24 mouse cellular contexts compared by ENCODE assay signal in genomic region chr17:25219492-25220295, GRCm38 (mm10). TPM values are rescaled to one million over a fixed set of nuclear protein-coding genes. Genes with fewer than 3 reads are reported as not detected.
DNase-seq lines count a peak whose midpoint lies in the region; ATAC-seq and TF ChIP-seq lines count a peak whose summit lies in the region.
"Had no signal": no experiment of that assay in that cellular context is flagged by ENCODE, and none has a peak within 500 bp of the region (broad histone marks: within the 10 kb centered on the region; RNA-seq: fewer than 3 reads in every experiment).

No protein-coding gene starts in this region.

- TF ChIP-seq CTCF in lung, postnatal 0 days (IDR thresholded peaks at IDR 0.05), result no peak

- 84% methylated on average over 15 of the region's 15 CpGs for WGBS in heart, embryonic 16.5 days
- 88% methylated on average over 15 of the region's 15 CpGs for WGBS in heart, embryonic 12.5 days
- 90% methylated on average over 15 of the region's 15 CpGs for WGBS in lung, postnatal 0 days

- peak overlapping the region; percentile 21; the same call in 1 of the 2 replicates for H3K27ac ChIP-seq in heart, embryonic 16.5 days (ENCODE audit: low read length)
- H3K27ac ChIP-seq in heart, embryonic 12.5 days (ENCODE audit: poor library complexity, severe bottlenecking), result no peak overlapping the region
- no peak overlapping the region for H3K27ac ChIP-seq in lung, postnatal 0 days (ENCODE audit: low read length)
- H3K27ac ChIP-seq: forebrain, embryonic 12.5 days; hindbrain, embryonic 10.5 days; limb, embryonic 15.5 days; midbrain, embryonic 13.5 days had no signal

- no peak for TF ChIP-seq EP300 in lung, postnatal 0 days (IDR thresholded peaks at IDR 0.05)

- H3K4me2 ChIP-seq in heart, embryonic 16.5 days (ENCODE audit: low read depth, low read length), result no peak overlapping the region
- no peak overlapping the region for H3K4me2 ChIP-seq in heart, embryonic 12.5 days
- H3K4me2 ChIP-seq in lung, postnatal 0 days (replicated peaks; ENCODE audit: low read depth, low read length), result no peak overlapping the region
- H3K4me2 ChIP-seq: embryonic facial prominence, embryonic 13.5 days; forebrain, embryonic 12.5 days; limb, embryonic 15.5 days; midbrain, embryonic 13.5 days had no signal

- DNase-seq in CD4-positive, CD25-positive, alpha-beta regulatory T cell, adult 2 months (ENCODE audit: low read depth, low spot score), result peak; percentile 40
- DNase-seq in thymus, postnatal 25 days, result peak; percentile 50
- no peak for DNase-seq in ovary, postnatal 36 days (ENCODE audit: low spot score)
- no peak for DNase-seq in adrenal gland, postnatal 36 days
- no peak for DNase-seq in lung, postnatal 0 days (ENCODE audit: low spot score)
- DNase-seq: adrenal gland, adult 2 months; cerebellum, postnatal 14 days; kidney, postnatal 25 days; left cerebral cortex, postnatal 4 days; lung, postnatal 10 days; retina, postnatal 1 day; right cerebral cortex, postnatal 4 days had no signal

- no peak overlapping the region for H3K4me3 ChIP-seq in heart, embryonic 16.5 days (ENCODE audit: low read length)
- no peak overlapping the region for H3K4me3 ChIP-seq in heart, embryonic 12.5 days
- H3K4me3 ChIP-seq in lung, postnatal 0 days (ENCODE audit: low read depth, low read length), result no peak overlapping the region
- H3K4me3 ChIP-seq: embryonic facial prominence, embryonic 13.5 days; erythroblast, embryonic 14.5 days; forebrain, embryonic 12.5 days; hindbrain, embryonic 10.5 days; left cerebral cortex, adult 2 months; limb, embryonic 15.5 days; midbrain, embryonic 13.5 days had no signal

- peaks cover 3% of the 10 kb centered on the region; the same call in 1 of the 2 replicates for H3K36me3 ChIP-seq in heart, embryonic 16.5 days (ENCODE audit: control insufficient read depth, insufficient read depth)
- H3K36me3 ChIP-seq in heart, embryonic 12.5 days, result peaks cover 44% of the 10 kb centered on the region
- H3K36me3 ChIP-seq in lung, postnatal 0 days (ENCODE audit: insufficient read depth, low read length), result peaks cover 17% of the 10 kb centered on the region

- no peak overlapping the region for H3K9ac ChIP-seq in heart, embryonic 16.5 days (ENCODE audit: low read length)
- H3K9ac ChIP-seq in heart, embryonic 12.5 days, result no peak overlapping the region
- H3K9ac ChIP-seq in lung, postnatal 0 days (replicated peaks; ENCODE audit: low read depth), result no peak overlapping the region
- H3K9ac ChIP-seq: embryonic facial prominence, embryonic 13.5 days; forebrain, embryonic 12.5 days; limb, embryonic 15.5 days; midbrain, embryonic 13.5 days had no signal

- no peaks in the 10 kb centered on the region for H3K27me3 ChIP-seq in heart, embryonic 16.5 days (ENCODE audit: control insufficient read depth, insufficient read depth, low read length)
- H3K27me3 ChIP-seq in heart, embryonic 12.5 days (replicated peaks), result no peaks in the 10 kb centered on the region
- H3K27me3 ChIP-seq in lung, postnatal 0 days (replicated peaks; ENCODE audit: insufficient read depth, low read length), result no peaks in the 10 kb centered on the region
- H3K27me3 ChIP-seq: embryonic facial prominence, embryonic 13.5 days; limb, embryonic 15.5 days; midbrain, embryonic 13.5 days had no signal

- H3K9me3 ChIP-seq in heart, embryonic 16.5 days (replicated peaks; ENCODE audit: control insufficient read depth, low read length), result no peaks in the 10 kb centered on the region
- no peaks in the 10 kb centered on the region for H3K9me3 ChIP-seq in heart, embryonic 12.5 days (replicated peaks)
- no peaks in the 10 kb centered on the region for H3K9me3 ChIP-seq in lung, postnatal 0 days (ENCODE audit: low read length)
- H3K9me3 ChIP-seq: embryonic facial prominence, embryonic 13.5 days; forebrain, embryonic 12.5 days; hindbrain, embryonic 10.5 days; limb, embryonic 15.5 days; midbrain, embryonic 13.5 days had no signal

- 0 out of 2 replicates have a peak, but pooled peaks cover 3% of the 10 kb centered on the region for H3K4me1 ChIP-seq in heart, embryonic 16.5 days (ENCODE audit: control insufficient read depth, insufficient read depth, low read length)
- peaks cover 16% of the 10 kb centered on the region for H3K4me1 ChIP-seq in heart, embryonic 12.5 days (replicated peaks)
- 0 out of 2 replicates have a peak, but pooled peaks cover 3% of the 10 kb centered on the region for H3K4me1 ChIP-seq in lung, postnatal 0 days (ENCODE audit: insufficient read depth, low read depth, low read length)

- ATAC-seq in heart, embryonic 16.5 days (replicated peaks; ENCODE audit: extremely low read depth, insufficient read depth, low FRiP score), result no peak
- ATAC-seq in heart, embryonic 12.5 days (ENCODE audit: insufficient number of reproducible peaks, low FRiP score), result no peak
- peak; percentile 46 for ATAC-seq in inflammation-experienced regulatory T-cells, adult 6 months
- no peak for ATAC-seq in lung, postnatal 0 days
- ATAC-seq: hindbrain, embryonic 16.5 days; intestine, postnatal 0 days; midbrain, embryonic 13.5 days had no signal

RNA-seq across cellular contexts. Expression of gene Gnptg, which starts 20.2 kb away (rescaled TPM):
- polyA plus RNA-seq in heart, embryonic 16.5 days (2015; fragmentation: Nextera tagmentation; extraction: Ambion mirVana), result 23.8 and 25.7 TPM in 2 replicates
- polyA plus RNA-seq in heart, embryonic 12.5 days (2016; fragmentation: Nextera tagmentation; extraction: Ambion mirVana), result 25.0 TPM in 2 replicates
- 10 to 100 TPM; 43.0 to 79.2 (median 61.5) TPM for polyA plus RNA-seq in inflammation-experienced regulatory T-cells, adult 6 months (2017; shearing (Covaris generic))
- 10 to 100 TPM; 41.2 to 43.2 TPM for total RNA-seq in adrenal gland, postnatal 36 days (2021)
- 68.3 and 74.5 TPM in 2 replicates for polyA plus RNA-seq in lung, postnatal 0 days (2015; fragmentation: Nextera tagmentation; extraction: Ambion mirVana)

RNA-seq across cellular contexts. Expression of gene Tsr3, which starts 20.3 kb away (rescaled TPM):
- 26.9 and 31.0 TPM in 2 replicates for polyA plus RNA-seq in heart, embryonic 16.5 days (2015; fragmentation: Nextera tagmentation; extraction: Ambion mirVana)
- polyA plus RNA-seq in heart, embryonic 12.5 days (2016; fragmentation: Nextera tagmentation; extraction: Ambion mirVana), result 33.3 and 34.1 TPM in 2 replicates
- polyA plus RNA-seq in inflammation-experienced regulatory T-cells, adult 6 months (2017; shearing (Covaris generic)), result 10 to 100 TPM; 30.9 to 35.3 (median 31.4) TPM
- 10 to 100 TPM; 23.1 to 29.0 TPM for total RNA-seq in adrenal gland, postnatal 36 days (2021)
- 33.0 and 37.2 TPM in 2 replicates for polyA plus RNA-seq in lung, postnatal 0 days (2015; fragmentation: Nextera tagmentation; extraction: Ambion mirVana)

RNA-seq across cellular contexts. Expression of gene Unkl, which starts 31.5 kb away (rescaled TPM):
- 5.4 and 6.1 TPM in 2 replicates for polyA plus RNA-seq in heart, embryonic 16.5 days (2015; fragmentation: Nextera tagmentation; extraction: Ambion mirVana)
- 5.1 and 6.3 TPM in 2 replicates for polyA plus RNA-seq in heart, embryonic 12.5 days (2016; fragmentation: Nextera tagmentation; extraction: Ambion mirVana)
- polyA plus RNA-seq in inflammation-experienced regulatory T-cells, adult 6 months (2017; shearing (Covaris generic)), result 10 to 100 TPM; 22.2 to 31.4 (median 23.3) TPM
- total RNA-seq in adrenal gland, postnatal 36 days (2021), result 10 to 100 TPM; 16.5 to 17.6 TPM
- 7.0 and 7.8 TPM in 2 replicates for polyA plus RNA-seq in lung, postnatal 0 days (2015; fragmentation: Nextera tagmentation; extraction: Ambion mirVana)

RNA-seq across cellular contexts. Expression of gene BC003965, which starts 35.3 kb away (rescaled TPM):
- polyA plus RNA-seq in heart, embryonic 16.5 days (2015; fragmentation: Nextera tagmentation; extraction: Ambion mirVana), result 27.0 and 29.6 TPM in 2 replicates
- polyA plus RNA-seq in heart, embryonic 12.5 days (2016; fragmentation: Nextera tagmentation; extraction: Ambion mirVana), result 25.1 and 25.9 TPM in 2 replicates
- 10 to 100 TPM; 12.9 to 16.3 (median 13.2) TPM for polyA plus RNA-seq in inflammation-experienced regulatory T-cells, adult 6 months (2017; shearing (Covaris generic))
- 10 to 100 TPM; 18.7 to 20.7 TPM for total RNA-seq in adrenal gland, postnatal 36 days (2021)
- 18.5 and 19.5 TPM in 2 replicates for polyA plus RNA-seq in lung, postnatal 0 days (2015; fragmentation: Nextera tagmentation; extraction: Ambion mirVana)

RNA-seq across cellular contexts. Expression of gene Baiap3, which starts 36.5 kb away (rescaled TPM):
- polyA plus RNA-seq in heart, embryonic 16.5 days (2015; fragmentation: Nextera tagmentation; extraction: Ambion mirVana), result 1.4 and 2.5 TPM in 2 replicates
- polyA plus RNA-seq in heart, embryonic 12.5 days (2016; fragmentation: Nextera tagmentation; extraction: Ambion mirVana), result 0.18 and 0.42 TPM in 2 replicates
- 10 to 100 TPM in 2 of 3 experiments, 1 to 10 TPM in 1; 2.6 to 42.7 (median 10.9) TPM for polyA plus RNA-seq in inflammation-experienced regulatory T-cells, adult 6 months (2017; shearing (Covaris generic))
- 10 to 100 TPM in 1 of 2 experiments, 1 to 10 TPM in 1; 6.9 to 10.7 TPM for total RNA-seq in adrenal gland, postnatal 36 days (2021)
- polyA plus RNA-seq in lung, postnatal 0 days (2015; fragmentation: Nextera tagmentation; extraction: Ambion mirVana), result 2.6 and 2.8 TPM in 2 replicates
- polyA plus RNA-seq: erythroblast, embryonic 14.5 days had no signal

Comparison
In these comparisons a context has a peak if more than half of its experiments do, and no peak if none do; other contexts are left out.
1. DNase-seq: peak in CD4-positive, CD25-positive, alpha-beta regulatory T cell, adult 2 months (single experiment) and thymus, postnatal 25 days (single experiment); none in ovary, postnatal 36 days (single experiment), adrenal gland, postnatal 36 days (0 of 2) and lung, postnatal 0 days (single experiment).